Mouse (Mus musculus): ENCODE data around the gene Apba1.

Gene Apba1

DNA sequence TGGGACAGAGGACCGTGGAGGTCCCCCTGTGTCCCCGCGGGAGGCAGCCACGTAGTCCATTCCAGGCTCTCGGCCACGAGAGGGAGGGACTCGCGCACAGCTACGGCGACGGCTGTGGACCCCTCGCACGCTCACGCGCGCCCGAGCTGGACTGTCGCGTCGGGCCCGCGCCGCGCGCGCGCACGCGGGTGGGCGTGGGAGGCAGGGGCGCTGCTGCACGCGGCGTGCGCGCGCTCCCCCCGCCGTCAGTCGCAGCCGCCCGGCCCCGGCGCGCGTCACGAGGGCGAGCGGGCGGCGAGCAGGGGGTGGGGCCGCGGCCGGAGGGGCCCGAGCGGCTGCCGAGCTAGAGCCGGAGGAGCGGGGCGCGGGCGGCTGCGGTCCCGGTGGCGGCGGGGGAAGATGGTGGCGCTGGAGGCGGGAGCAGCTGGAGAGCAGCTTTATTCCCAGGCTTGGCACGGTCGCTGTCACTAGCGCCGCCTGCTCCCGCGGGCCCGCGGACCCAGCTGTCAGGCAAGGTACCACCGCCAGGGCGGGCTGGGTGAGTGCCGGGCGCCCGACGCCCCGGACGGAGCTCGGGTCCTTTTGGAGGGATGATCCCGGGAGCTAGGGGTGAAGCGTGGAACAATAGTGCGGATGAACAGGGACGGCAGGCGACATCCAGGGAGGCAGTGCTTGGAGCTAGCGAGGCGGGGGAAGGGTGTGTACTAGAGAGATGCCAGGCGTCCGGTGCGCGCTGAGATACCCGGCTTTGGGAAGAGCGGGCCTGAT is at the start of gene Apba1:
Gene Apba1 (plus strand): TSS at position 334 of the 768 bp plus-strand sequence.
- DNase-seq (ENCODE audit: low spot score): peak; percentile 53

DNA sequence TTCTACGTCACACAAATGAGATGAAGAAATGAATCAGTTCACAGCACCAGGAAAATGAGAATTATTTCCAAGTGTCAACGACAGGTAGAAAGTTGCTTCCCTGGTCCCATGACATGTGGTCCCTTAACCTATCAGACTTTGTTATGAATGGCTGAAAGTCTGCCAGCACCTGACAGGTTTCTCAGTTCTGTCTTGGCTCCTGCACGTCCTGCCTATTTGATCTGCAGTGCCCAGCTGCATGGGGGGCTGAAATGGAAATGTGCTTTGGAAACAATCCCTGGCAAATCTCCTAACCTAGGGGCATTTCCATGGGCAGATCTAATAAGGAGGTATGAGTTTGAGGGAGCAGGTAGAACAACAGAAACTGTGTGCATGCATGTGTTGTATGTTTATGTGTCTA is 12.2 kb upstream of the Apba1 start:
- DNase-seq (ENCODE audit: low spot score): no peak

DNA sequence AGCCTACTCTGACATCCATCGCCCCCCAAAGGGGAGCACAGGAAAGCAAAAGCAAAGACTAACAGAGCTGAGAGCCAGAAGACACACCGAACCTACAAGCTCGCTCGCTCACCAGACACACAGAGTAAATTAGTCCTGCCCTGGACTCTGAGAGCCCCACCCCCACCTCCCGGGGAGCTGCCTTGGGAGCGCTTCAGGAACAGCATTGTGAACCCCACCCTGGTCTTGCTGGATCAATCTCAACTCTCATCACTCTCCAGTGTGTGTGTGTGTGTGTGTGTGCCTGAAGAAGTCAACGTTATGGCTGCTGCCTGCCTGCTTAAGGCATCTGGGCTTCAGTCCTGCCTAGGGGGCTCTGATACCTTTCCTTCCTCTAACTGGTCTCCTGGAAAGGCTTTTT is 1.7 kb upstream of the Apba1 start:
- DNase-seq (ENCODE audit: low spot score): no peak

DNA sequence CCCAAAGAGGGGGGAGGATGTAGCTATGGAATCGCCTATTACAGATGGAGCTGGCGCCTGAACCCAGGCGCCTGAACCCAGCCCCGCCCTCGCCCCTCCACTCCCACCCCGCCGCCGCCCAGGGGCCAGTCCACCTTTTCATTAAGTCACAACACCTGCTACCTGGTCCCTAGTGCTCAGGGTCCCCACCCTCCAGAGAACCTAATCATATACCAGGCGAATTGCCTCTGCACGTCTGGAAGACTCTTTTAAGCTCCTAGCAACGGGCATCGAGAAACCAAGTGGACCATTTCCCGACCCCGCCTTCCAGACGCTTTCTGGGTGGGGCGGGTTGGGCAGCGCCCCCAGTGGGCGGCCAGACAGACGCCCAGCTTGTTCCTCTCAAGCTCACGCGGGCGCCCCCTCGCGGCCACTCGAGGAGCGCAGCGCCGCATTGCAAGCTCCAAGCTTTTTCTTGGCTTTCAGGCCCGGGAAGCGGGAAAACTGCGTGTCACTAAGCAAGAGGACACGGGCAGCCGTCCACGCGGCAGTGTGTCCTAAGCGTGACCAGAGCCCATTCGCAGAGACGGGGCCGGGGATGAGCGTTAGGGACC is 630 bp upstream of the Apba1 start:
- peak; percentile 95 for DNase-seq (ENCODE audit: low spot score)

DNA sequence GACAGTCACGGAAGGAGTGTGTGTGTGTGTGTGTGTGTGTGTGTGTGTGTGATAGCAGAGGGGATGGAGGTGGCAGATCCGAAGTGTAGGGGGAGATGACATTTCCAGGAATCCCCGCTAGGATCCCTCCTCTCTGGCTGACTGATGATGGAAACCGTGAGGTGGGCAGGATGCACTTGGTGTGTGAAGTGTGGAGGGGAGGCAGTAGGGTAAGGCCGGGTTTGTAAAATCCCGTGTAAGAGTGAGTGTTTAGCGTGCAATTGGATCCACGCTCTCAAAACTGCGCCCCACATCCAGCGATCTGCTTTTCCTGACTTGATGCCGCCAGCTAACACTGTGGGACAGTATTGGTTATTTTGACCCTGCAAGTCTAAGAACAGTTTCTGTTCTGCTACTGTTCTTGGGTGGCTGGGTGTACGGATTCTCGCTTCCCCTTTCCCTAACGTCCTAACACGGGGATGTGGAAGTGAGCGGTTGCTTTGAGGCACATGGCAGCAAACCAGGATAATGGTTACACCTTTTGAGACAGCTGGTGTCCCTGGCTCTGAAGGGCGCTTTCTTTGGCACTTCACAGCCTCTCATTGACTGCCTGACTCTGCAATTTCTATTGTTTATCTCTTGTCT is 747 bp downstream of the Apba1 start:
- DNase-seq (ENCODE audit: low spot score): no peak

DNA sequence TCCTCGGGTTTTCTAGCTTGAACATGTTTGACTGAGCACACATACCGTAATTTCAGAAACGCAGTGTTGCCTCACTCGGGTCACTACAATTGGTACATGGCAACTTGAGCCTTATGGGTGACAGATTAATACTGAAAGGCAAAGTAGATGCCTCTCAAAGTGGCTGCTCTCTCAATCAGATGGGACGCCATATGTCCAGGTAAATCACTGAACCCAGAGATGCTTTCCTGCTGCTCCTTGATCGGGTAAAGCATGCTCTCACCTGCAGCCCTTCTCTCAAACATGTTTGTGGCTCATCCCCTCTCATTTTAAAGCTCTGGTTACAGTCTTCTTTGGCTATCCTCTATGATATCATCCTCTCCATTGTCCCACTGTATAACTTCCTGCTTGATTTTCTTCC is 4.7 kb downstream of the Apba1 start:
- no peak for DNase-seq (ENCODE audit: low spot score)

DNA sequence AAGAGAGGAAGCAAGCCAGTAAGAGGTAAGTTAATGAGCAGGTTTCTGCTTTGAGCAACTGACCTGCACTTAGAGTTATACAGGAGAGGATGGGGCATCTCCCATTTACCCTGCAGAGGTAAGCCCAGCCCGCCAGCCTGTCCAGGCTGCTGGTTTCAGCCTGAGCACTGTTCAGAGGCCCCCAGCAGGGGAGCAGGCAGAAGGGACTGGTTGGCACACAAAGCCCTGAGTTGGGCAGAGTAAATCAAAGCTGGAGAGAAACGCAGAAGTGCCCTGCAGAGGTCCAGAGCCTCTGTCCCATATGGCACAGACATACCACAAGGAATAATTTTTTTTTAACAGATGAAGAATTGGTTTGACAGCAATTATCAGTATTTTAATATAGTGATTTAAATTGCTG is 5.4 kb downstream of the Apba1 start:
- DNase-seq (ENCODE audit: low spot score): no peak

DNA sequence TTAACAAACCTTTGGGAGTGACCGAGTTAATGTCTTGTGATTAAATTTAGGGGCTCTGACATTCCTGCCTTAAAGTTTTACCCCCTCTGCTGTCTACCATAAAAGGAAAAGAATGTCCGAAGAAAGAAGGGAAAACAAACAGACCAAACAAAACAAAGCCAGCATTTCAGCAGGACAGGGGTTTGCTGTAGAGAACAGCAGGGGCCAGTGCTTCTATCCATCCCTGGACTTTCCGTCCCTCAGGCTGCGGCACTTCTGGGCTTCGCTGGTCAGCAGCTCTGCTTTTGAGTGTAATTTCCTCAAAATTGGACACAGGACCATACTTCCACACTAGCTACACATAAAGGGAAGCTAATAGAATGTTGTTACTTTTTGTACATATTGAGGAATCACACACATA is 10.2 kb downstream of the Apba1 start:
- DNase-seq (ENCODE audit: low spot score): no peak

DNA sequence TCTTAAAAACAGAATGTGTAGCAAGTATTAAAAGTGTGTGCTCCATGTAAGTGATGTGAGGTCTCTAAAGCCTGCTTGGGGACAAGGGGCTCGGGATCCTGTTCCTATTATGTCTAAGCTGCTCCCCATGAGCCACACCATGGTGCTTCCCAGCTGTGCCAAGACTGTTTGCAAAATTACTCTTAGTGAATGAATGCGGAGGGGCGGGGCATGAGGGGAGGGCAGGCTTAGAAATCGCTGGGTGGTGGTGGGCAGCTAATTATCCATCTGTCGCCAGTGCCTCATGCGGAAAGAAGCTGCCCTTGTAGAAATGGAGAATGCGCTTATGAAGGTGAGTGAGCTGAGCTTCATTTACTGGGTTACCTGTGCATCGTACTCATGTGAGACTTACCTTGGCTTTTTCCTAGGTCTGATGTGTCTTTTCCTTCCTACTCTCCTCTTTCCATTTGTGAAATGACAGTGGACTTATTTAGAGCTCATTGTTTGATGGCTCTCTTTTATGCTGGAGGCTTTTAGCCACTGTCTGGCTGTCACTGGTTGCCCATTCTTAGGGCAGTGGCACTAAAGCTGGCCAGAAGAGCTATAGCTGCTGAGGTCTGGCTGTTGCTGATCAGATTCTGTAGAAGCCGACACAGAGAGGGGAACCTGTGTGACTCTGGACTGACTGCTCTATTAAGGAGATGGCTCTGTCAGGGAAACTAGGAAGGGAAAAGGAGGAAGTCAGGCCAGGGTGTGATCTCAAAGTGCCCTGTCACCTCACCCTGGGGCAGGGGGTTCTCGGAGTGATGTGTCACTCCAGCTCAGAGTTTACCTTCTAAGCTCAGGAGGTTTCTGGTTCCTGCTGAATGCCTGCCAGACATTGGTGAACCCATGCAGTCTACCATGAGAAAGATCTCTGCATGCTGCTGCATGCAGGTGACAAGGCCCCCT is 12.1 kb downstream of the Apba1 start:
- no peak for DNase-seq (ENCODE audit: low spot score)

DNA sequence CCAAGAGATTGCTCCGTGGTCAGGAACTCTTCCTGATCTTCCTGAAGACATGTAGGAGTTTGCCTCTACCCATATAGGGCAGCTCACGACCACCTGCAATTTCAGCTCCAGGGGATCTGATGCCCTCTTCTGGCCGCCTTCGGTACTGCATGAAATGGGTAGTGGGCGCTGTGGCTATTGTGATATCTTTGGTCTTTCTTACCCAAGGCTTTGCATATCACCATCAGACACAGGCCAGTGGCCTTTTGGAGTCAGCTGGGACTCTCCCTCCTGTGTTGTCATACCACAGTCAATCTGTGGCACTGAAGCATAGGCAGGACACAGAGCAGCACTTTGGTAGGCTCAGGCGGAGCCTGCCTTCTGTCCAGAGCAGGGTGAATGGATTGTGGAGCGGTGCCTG is 13.3 kb downstream of the Apba1 start:
- no peak for DNase-seq (ENCODE audit: low spot score)

DNA sequence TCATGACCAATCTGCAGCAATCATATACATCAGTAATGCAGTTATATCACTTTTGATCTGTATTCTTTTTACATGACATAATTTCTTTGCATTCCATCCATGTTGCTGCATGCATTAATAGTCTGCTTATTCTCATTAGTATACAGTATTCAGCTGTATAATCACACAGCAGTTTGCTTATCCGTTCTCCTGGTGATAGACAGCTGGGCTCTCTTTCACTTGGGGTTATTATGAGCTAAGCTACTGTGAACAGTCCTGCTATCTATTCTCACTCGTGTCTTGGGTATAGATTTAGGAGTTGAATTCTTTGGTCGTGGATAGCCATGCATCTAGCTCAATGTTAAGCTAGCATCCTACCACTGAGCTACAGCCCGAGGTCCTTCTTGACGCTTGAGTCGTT is 16.7 kb downstream of the Apba1 start:
- DNase-seq (ENCODE audit: low spot score): no peak

DNA sequence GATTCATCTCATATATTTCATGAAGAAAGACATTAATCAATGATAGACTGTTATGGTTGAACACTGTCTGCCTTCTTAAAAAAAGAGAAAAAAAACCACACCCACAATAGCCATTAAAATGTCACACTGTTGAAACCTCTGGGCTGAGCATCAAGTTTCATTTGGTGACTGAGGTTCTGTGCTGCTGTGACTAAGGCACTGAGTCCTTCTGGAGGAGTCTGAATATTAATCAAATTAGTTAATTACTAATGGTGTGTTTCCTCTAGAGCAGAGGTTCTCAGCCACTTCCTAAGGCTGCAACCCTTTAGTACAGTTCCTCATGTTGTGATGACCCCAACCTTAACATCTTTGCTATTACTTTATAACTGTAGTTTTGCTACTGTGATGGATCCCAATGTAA is 20.4 kb downstream of the Apba1 start:
- DNase-seq (ENCODE audit: low spot score): no peak

DNA sequence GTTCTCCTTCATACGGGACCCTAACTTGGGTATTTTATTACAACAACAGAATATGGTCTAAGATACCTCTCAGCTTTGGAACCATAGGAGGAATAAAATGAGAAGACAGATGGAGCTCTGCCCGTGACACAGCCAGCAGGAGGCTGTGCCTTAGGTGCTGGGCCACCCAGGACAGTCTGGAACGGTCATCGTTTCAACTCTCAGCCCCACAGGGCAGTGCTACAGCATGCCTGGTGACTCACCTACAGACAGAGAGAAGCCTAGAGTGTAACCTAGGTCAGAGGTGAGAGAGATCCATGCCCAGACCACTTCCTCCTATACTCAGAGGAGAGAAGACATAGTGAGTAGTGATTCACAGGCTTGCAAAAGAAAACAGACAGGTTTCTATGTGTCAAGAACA is 21.4 kb downstream of the Apba1 start:
- no peak for DNase-seq (ENCODE audit: low spot score)

DNA sequence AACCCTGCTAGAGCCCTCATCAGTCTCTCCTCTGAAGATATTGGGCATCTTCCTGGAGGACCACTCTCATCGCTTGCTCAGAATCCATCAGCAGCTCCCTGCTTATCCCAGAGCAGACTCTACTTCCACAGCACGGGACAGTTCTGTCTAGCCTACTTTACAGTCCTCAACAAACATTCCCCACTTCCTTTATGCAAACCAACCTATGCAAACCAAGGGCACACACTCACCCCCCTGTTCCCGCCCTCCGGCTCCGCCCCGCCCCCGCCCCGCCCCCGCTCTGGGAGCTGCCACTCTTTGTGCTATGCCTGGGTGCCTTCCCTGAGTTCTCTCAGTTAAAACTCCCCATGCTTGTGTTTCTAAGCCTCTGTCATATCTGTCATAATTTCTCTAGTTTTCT is 23.3 kb downstream of the Apba1 start:
- no peak for DNase-seq (ENCODE audit: low spot score)

DNA sequence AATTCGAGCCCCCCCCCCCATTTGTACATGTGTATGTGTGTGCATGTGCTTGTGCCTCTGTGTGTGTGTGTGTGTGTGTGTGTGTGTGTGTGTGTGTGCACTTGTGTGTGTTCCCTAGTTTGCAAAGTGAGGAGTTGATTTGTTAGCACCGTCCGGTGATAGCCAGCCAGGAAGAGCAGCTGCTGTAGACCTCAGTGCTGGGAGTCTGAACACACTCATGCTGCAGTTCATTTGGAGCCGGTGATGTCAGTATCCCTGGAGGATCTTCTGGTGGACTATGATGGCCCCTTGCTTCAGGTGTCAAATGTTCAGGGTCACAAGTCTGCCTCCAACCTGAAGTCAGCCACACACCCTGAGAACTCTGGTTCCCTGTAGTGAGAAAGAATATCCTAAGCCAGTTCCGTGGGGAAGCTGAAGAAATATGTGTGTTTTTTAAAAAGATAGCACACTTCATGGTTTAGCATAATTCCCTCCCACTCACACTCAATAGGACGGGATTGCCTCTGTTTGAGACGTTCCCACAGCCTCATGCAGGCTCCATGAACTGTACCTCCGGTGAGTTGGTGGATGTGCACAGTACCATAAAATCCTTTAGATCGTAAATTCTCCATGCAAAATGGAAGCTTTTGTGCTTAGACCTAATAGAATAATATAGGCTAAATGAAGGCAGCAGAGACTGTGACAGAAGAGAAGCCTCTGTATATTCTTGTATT is 29.9 kb downstream of the Apba1 start:
- no peak for DNase-seq (ENCODE audit: low spot score)

DNA sequence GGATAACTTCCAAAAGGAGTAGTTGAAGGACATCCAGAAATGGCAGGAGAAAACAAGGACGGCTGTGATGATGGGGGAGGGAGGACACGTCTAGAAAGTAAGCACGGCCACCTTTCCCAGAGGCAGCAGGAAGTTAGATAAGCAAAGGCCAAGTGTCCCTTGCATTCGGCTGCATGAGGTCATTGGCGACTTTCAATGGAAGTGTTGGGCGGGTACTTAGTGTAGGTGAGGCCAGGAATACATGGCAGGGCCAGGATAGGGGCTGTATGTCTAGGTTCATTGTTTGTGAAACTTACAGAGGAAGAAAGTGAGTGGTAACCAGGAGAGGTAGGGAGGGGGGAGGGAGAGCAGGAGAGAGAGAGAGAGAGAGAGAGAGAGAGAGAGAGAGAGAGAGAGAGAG is 33.0 kb downstream of the Apba1 start:
- no peak for DNase-seq (ENCODE audit: low spot score)

DNA sequence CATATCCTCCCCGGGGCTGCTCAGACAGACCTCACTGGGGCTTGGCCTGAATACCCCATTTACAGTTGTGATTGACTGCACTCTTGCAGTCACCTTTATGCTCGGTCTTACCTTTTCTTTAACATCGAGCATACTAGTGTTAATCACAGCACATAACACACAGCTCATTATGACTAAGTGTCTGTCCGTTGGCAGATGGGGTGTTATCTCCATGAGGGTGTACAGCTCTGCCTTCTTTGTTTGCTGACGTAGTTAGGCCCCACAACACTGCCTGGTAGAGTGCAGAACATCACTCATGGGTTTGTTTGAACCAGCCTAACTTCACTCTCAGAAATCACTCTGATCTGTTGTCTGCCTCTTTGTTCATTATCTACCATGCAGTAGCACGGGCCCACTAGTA is 33.9 kb downstream of the Apba1 start:
- no peak for DNase-seq (ENCODE audit: low spot score)

DNA sequence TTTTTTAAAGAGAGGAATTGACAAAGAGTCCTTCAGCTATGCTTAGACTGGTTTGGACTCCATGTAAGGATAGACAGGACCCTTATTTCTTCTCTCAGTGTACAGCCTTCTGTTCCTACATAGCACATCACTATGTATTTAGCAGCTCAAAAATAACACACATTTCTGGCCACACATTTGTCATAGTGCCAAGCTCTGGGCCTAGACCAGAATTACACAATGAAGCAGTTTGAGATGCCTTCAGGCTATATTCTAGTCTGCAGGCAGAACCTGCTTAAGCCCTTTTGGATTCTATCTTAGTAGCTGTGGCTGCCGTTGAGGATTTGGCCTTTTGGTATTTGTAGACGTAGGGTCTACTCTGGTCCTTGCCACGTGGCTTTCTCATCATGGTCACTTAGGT is 35.8 kb downstream of the Apba1 start:
- DNase-seq (ENCODE audit: low spot score): no peak

DNA sequence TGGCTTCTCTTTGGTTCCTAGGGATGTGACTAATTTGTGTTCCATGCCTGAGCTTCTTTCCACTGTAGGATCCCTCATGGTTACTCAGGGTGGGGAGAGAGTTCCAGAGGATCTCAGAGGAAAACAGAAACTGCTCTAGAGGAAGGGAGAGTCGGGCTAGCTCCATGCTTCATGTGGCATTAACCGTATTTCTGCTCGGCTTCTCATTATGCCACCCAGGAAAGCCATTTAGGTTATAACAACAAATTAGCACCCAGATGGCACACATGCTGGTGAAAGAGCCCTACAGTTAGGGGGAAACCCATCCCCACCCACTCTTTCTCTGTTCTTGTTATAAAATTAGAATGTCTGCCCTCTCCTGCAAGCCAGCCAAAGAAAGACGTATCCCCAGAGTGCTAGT is 36.5 kb downstream of the Apba1 start:
- no peak for DNase-seq (ENCODE audit: low spot score)

DNA sequence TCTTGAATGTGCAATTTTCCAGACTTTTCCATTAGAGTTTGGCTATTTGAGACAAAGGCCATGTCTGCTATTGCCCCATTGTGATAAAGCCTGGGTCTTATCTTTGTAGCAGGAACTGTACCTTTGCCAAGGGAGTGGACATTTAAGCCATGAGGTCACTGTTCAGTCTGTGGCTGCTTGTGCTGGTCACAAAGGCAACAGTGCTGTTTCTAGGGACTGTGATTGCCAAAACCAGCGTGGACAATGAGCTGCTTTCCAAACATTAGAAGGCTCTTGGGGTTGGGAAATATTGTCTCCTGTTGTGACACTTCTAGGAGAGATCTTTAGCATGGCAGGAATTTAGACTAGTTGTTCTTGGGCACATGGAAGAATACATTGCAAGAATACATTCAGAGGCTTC is 42.5 kb downstream of the Apba1 start:
- no peak for DNase-seq (ENCODE audit: low spot score)

DNA sequence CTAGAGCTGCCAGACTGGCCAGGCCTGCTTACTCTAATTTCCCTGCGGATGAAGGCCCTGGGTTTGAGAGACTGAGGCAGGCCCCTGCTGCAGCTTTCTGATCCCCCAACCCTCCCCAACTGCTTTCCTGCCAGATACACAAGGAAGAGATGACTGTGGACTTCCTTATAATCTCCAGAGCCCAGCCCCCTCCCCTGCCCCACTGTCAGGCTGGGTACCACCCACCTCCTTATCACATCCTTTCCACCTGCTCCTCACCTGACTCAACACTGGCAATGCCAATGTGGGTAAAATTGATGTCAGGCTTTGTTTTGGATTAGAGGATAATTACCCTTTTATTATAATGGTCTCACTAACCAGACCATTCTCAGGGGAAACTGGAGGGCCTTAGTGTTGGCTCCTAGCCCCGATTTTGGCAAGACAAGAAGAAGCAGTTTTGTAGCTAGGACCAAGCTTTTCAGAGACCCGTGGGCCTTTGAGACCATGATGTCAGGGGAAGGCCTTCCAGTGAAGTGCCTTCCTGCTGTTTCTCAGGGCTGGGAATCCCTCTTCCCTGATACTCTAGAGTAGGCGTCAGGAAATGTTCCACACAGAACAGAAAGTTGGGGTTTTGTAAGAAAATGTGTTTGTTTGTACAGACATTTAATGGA is 44.7 kb downstream of the Apba1 start:
- DNase-seq (ENCODE audit: low spot score): no peak

Measured in urinary bladder, postnatal 14 days (tissue).